Mouse (Mus musculus) hindbrain, embryonic 16.5 days (tissue): ENCODE measurements around the gene S100a11. TPM values are rescaled to one million over a fixed set of nuclear protein-coding genes. Genes with fewer than 3 reads are reported as not detected.

Experiments used
- ATAC-seq: fragments of 200-750 bp; cut with Nextera tagmentation; 2 replicates; pipeline ENCODE4 v1.8.0; 2017; ENCODE audit warnings: moderate TSS enrichment, moderate library complexity
- H3K27ac ChIP-seq: fragments of 300-500 bp; sonication (generic); 2 replicates; pipeline ENCODE4 v1.5.1; 2014; ENCODE audit warnings: low read depth, mild to moderate bottlenecking, control low read depth, low read length, moderate library complexity
- H3K27me3 ChIP-seq: fragments of 300-500 bp; sonication (generic); replicated peaks from 2 replicates; pipeline ENCODE4 v1.6.1; 2014; ENCODE audit warnings: low read length; ENCODE audit not compliant: control insufficient read depth, insufficient read depth
- H3K36me3 ChIP-seq: fragments of 300-500 bp; sonication (generic); 2 replicates; pipeline ENCODE4 v1.6.1; 2014; ENCODE audit warnings: mild to moderate bottlenecking, low read length, moderate library complexity, mixed read lengths; ENCODE audit not compliant: control insufficient read depth, insufficient read depth
- H3K4me1 ChIP-seq: fragments of 300-500 bp; sonication (generic); 2 replicates; pipeline ENCODE4 v1.6.1; 2014; ENCODE audit warnings: low read depth, low read length; ENCODE audit not compliant: control insufficient read depth, insufficient read depth
- H3K4me2 ChIP-seq: fragments of 300-500 bp; sonication (generic); 2 replicates; pipeline ENCODE4 v1.6.1; 2014; ENCODE audit warnings: mild to moderate bottlenecking, low read length, control low read depth, moderate library complexity
- H3K4me3 ChIP-seq: fragments of 300-500 bp; sonication (generic); 2 replicates; pipeline ENCODE4 v1.5.1; 2014; ENCODE audit warnings: mild to moderate bottlenecking, low read length, control low read depth, moderate library complexity
- H3K9ac ChIP-seq: fragments of 300-500 bp; sonication (generic); 2 replicates; pipeline ENCODE4 v1.6.1; 2014; ENCODE audit warnings: low read depth, mild to moderate bottlenecking, control low read depth, low read length, moderate library complexity
- H3K9me3 ChIP-seq: fragments of 300-500 bp; sonication (generic); 2 replicates; pipeline ENCODE4 v1.6.1; 2014; ENCODE audit warnings: mild to moderate bottlenecking, low read length, moderate library complexity; ENCODE audit not compliant: control insufficient read depth
- WGBS: fragments of 180-500 bp; shearing (Covaris S2); extraction: QIAGEN DNeasy Blood & Tissue Kit; methylation state at CpG from one replicate; pipeline ENCODE4 v1.1.7; 2014; 5-methylcytosine and 5-hydroxymethylcytosine counted together
- polyA plus RNA-seq: library from polyadenylated mRNA; unstranded; fragments of >200 nt; fragmentation: Nextera tagmentation; extraction: Ambion mirVana; gene quantifications from 2 replicates; pipeline ENCODE4 v1.2.1, GENCODE M21; 2015

The S100a11 gene
- polyA plus RNA-seq, 1 experiment from 2014 or later, result 173 TPM

- Histone ChIP-seq H3K4me1 (peaks cover 4% of the 10 kb centered on the region; the same call in 1 of the 2 replicates), H3K27ac (no peak overlapping the region), H3K27me3 (no peaks in the 10 kb centered on the region; the same call in 1 of the 2 replicates), H3K9ac (peak overlapping the region; percentile 56), H3K36me3 (no peaks in the 10 kb centered on the region), H3K4me3 (peak overlapping the region; percentile 58), H3K4me2 (peak overlapping the region; percentile 96), H3K9me3 (no peaks in the 10 kb centered on the region)
- ATAC-seq, result peak; percentile 63
- WGBS, result 16% methylated on average over 13 of the region's 13 CpGs
Measured at GRCm38 (mm10) chr3:93554379-93554980, 34.2 kb downstream of the S100a11 start.

GRCm38 (mm10) chr3:93554981-93555877 is 34.9 kb downstream of the S100a11 start, which contains the start of gene S100a10:
S100a10 (plus strand) TSS chr3:93555080.
- H3K4me2 ChIP-seq, result peak within 1 kb of the TSS; percentile 96
- H3K9me3 ChIP-seq, result no peaks in the 10 kb centered on the region
- peak within 1 kb of the TSS; percentile 80 for H3K27ac ChIP-seq
- H3K36me3 ChIP-seq, result no peaks in the 10 kb centered on the region
- peak within 1 kb of the TSS; percentile 58 for H3K4me3 ChIP-seq
- H3K4me1 ChIP-seq, result peaks cover 4% of the 10 kb centered on the region; the same call in 1 of the 2 replicates
- no peaks in the 10 kb centered on the region; the same call in 1 of the 2 replicates for H3K27me3 ChIP-seq
- peak within 1 kb of the TSS; percentile 71 for H3K9ac ChIP-seq
- WGBS, result 2% methylated on average over 36 of the region's 39 CpGs
- ATAC-seq, result peak; percentile 88

GRCm38 (mm10) chr3:93555878-93556254 is 35.6 kb downstream of the S100a11 start:
- H3K4me3 ChIP-seq, result peak overlapping the region; percentile 58
- H3K9ac ChIP-seq, result peak overlapping the region; percentile 39; the same call in 1 of the 2 replicates
- peak overlapping the region; percentile 80; the same call in 1 of the 2 replicates for H3K27ac ChIP-seq
- H3K36me3 ChIP-seq, result no peaks in the 10 kb centered on the region
- peaks cover 4% of the 10 kb centered on the region; the same call in 1 of the 2 replicates for H3K4me1 ChIP-seq
- H3K9me3 ChIP-seq, result no peaks in the 10 kb centered on the region
- peak overlapping the region; percentile 96 for H3K4me2 ChIP-seq
- H3K27me3 ChIP-seq, result no peaks in the 10 kb centered on the region; the same call in 1 of the 2 replicates
- WGBS, result 37% methylated on average over 2 of the region's 2 CpGs
- peak; percentile 37 for ATAC-seq

- ATAC-seq, result no peak
- 60% methylated on average over 1 of the region's 1 CpGs for WGBS
- Histone ChIP-seq H3K27ac (no peak overlapping the region), H3K4me2 (peak overlapping the region; percentile 96), H3K9me3 (no peaks in the 10 kb centered on the region), H3K27me3 (no peaks in the 10 kb centered on the region; the same call in 1 of the 2 replicates), H3K4me3 (peak overlapping the region; percentile 58), H3K36me3 (no peaks in the 10 kb centered on the region), H3K4me1 (peaks cover 4% of the 10 kb centered on the region; the same call in 1 of the 2 replicates), H3K9ac (0 out of 2 replicates have a peak overlapping the region, but pooled peaks have one; percentile 28)
Measured at GRCm38 (mm10) chr3:93556599-93556998, 36.3 kb downstream of the S100a11 start.

DNA sequence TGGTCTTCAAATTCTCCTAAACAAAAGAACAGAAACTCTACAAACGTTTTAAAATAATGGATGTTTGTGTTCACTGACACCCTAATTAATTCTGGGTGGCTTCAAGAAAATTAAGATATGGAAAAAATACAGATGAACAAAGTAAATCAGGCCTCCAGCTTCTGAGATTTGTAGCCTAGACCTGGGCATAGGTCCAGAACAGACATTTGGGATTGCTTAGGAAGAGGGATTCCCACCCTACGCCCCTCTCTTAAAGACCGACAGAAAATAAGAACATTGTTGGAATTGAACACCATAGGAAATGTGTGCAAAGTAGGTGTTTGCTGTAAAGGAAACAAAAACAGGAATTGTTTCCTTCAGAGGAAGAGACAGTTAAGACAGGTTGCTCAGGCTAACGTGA is 37.2 kb downstream of the S100a11 start:
- Histone ChIP-seq H3K9me3 (no peaks in the 10 kb centered on the region), H3K36me3 (no peaks in the 10 kb centered on the region), H3K4me1 (peaks cover 4% of the 10 kb centered on the region; the same call in 1 of the 2 replicates), H3K27ac (no peak overlapping the region), H3K27me3 (no peaks in the 10 kb centered on the region; the same call in 1 of the 2 replicates), H3K4me3 (no peak overlapping the region), H3K9ac (no peak overlapping the region), H3K4me2 (0 out of 2 replicates have a peak overlapping the region, but pooled peaks have one; percentile 6)
- ATAC-seq, result no peak
- 52% methylated on average over 4 of the region's 4 CpGs for WGBS

DNA sequence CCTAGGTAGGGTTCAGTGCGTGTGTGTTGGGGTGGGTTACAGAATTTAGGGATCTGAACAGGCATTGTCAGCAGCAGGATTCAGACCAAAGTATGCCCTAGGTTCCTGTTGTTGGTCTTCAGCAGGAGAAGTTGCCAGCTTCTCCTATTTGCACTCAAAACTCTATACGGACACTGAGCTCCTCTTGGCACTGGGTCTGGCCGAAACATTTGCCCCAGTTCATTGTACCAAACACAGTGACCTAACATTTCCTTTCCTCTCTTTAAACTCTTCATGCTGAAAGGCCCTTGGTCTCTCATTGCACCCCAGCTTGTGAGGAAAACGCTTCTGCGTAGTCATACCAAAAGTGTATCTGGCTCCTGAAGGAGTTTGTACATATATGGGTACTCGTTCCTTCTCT is 39.7 kb downstream of the S100a11 start:
- H3K4me2 ChIP-seq, result no peak overlapping the region
- ATAC-seq, result no peak
- 95% methylated on average over 6 of the region's 6 CpGs for WGBS

DNA sequence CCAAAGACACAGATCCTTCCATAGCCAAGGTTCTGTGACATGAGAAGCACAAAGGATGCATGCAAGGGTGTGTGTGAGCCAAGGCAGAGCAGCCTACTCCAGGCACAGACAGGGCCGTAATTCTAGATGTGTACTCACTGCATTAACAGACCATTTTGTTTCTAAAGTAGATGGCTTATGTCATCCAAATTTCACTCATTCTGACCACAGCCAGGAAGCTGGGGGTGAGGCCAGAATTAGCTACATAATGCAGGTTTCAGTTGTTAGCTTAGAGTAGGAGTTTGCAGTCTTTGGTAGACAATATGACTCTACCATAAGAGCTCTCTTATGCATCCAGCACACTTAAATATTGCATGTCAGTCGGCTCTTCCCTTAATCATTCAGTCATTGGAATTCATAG is 42.1 kb downstream of the S100a11 start:
- H3K9ac ChIP-seq, result no peak overlapping the region
- no peaks in the 10 kb centered on the region for H3K36me3 ChIP-seq
- H3K27ac ChIP-seq, result no peak overlapping the region
- H3K4me3 ChIP-seq, result no peak overlapping the region
- 93% methylated on average over 2 of the region's 2 CpGs for WGBS
- H3K4me2 ChIP-seq, result no peak overlapping the region
- no peak for ATAC-seq
- H3K9me3 ChIP-seq, result no peaks in the 10 kb centered on the region
- no peaks in the 10 kb centered on the region for H3K27me3 ChIP-seq
- H3K4me1 ChIP-seq, result no peaks in the 10 kb centered on the region

More for the DNA sequence above, 39.7 kb downstream of the S100a11 start:
- Histone ChIP-seq H3K27ac (no peak overlapping the region), H3K9ac (no peak overlapping the region), H3K4me3 (no peak overlapping the region), H3K9me3 (no peaks in the 10 kb centered on the region), H3K36me3 (no peaks in the 10 kb centered on the region), H3K4me1 (no peaks in the 10 kb centered on the region; the same call in 1 of the 2 replicates), H3K27me3 (no peaks in the 10 kb centered on the region)

GRCm38 (mm10) chr3:93563216-93563615 is 42.9 kb downstream of the S100a11 start:
- Histone ChIP-seq H3K9me3 (no peaks in the 10 kb centered on the region), H3K36me3 (no peaks in the 10 kb centered on the region), H3K4me2 (no peak overlapping the region), H3K4me1 (no peaks in the 10 kb centered on the region), H3K27me3 (no peaks in the 10 kb centered on the region), H3K4me3 (no peak overlapping the region), H3K9ac (no peak overlapping the region), H3K27ac (no peak overlapping the region)
- no peak for ATAC-seq
- WGBS, result 92% methylated on average over 4 of the region's 4 CpGs

GRCm38 (mm10) chr3:93566892-93567291 is 46.6 kb downstream of the S100a11 start:
- no peaks in the 10 kb centered on the region for H3K27me3 ChIP-seq
- no peaks in the 10 kb centered on the region for H3K36me3 ChIP-seq
- no peak for ATAC-seq
- H3K4me2 ChIP-seq, result no peak overlapping the region
- H3K4me1 ChIP-seq, result no peaks in the 10 kb centered on the region
- H3K4me3 ChIP-seq, result no peak overlapping the region
- H3K9me3 ChIP-seq, result no peaks in the 10 kb centered on the region
- WGBS, result 94% methylated on average over 3 of the region's 3 CpGs
- no peak overlapping the region for H3K27ac ChIP-seq
- H3K9ac ChIP-seq, result no peak overlapping the region
